Mouse (Mus musculus): ENCODE measurements around the gene Vcp.

GRCm38 (mm10) chr4:42943341-42943740 lies 57.0 kb downstream of the Vcp start:
- TF ChIP-seq CTCF (IDR thresholded peaks at IDR 0.05; ENCODE audit: low read depth) (no peak), EP300 (IDR thresholded peaks at IDR 0.05; ENCODE audit: low read depth) (no peak)

Data from liver, embryonic 14.5 days (tissue).